Mouse (Mus musculus): Measurements from ENCODE around the gene Pnma5.
"Not testable (repeated sequence)": the region's sequence is repeated elsewhere in the genome, so short reads cannot be mapped to it uniquely, and the experiment has no call there.

Gene Pnma5

GRCm38 (mm10) chrX:73037003-73037402 is at the start of gene Pnma5:
TSS of gene Pnma5 (minus strand) at chrX:73037103.
- no peak for DNase-seq

DNA sequence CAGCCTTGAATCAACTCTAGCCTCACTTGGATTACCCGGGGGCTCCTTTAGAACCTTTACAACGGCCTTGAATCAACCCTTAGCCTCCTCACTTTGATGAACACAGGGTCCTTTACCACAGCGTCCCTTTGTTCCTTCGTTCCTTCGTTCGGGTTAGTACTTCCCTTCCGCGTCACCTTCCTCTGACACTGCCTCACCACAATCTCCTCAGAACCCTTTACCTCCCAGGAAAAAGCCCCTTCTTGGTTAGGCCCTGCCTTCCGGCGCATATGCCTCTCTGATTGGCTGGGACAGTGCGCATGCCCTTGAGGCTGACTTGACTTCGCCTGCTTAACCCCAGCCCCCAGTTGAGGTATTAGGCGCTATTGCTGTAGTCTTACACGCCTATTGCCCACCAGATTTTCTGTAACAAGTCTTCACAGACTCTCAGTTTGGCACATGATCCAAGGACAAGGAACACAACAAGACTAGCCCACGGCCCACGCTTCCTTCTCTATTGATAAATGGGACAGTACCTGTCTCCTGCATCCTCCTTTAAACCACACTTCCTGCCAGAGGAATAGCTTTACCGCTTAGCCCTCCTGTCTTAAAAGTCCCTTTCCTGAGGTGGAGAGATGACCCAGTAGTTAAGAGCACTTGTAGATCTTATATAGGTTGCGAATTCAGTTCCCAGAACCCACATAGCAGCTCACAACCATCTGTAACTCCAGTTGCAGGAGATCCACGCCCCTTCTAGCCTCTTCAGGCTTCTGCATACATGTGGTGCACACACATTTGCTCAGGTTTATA is 45.6 kb upstream of the Pnma5 start, which contains the start of gene Xlr4a:
TSS of gene Xlr4a (minus strand) at position 212 of the 789 bp plus-strand sequence.
- DNase-seq, result not testable (repeated sequence)

DNA sequence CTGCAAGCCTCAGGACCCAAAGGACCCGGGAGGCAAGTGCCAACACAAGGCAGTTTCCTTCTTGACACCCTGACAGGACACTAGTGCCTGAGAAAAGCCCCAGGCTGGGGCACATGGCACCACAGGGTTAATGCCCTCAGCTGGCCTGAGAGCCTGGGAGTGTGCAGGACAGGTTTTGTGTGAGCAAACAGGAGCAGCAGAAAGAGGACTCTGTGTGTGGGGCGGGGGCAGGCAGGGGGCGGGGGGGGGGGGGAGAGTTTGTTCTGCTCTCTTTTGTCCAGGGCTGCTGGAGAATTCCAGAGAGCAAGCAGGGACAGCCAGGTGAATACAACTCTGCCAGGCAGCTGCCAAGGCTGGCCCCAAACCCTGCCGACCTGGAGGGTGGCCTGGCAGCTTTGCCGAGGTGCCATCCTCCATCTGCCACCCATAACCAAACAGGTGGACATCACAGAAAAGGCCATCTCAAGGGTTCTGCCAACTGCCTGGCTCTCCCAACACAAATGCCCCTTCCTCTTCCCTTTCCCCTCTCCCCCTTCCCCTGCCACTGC is 29.9 kb upstream of the Pnma5 start:
- DNase-seq, result not testable (repeated sequence)

GRCm38 (mm10) chrX:73064415-73064793 is 27.5 kb upstream of the Pnma5 start, which contains the start of gene Pnma3:
TSS of gene Pnma3 (plus strand) at chrX:73064787.
- DNase-seq, result no peak

- DNase-seq, result peak; percentile 17 to 43
Measured at GRCm38 (mm10) chrX:73063512-73064414, 26.9 kb upstream of the Pnma5 start.

GRCm38 (mm10) chrX:73062323-73062722 is 25.4 kb upstream of the Pnma5 start:
- DNase-seq, result no peak

DNA sequence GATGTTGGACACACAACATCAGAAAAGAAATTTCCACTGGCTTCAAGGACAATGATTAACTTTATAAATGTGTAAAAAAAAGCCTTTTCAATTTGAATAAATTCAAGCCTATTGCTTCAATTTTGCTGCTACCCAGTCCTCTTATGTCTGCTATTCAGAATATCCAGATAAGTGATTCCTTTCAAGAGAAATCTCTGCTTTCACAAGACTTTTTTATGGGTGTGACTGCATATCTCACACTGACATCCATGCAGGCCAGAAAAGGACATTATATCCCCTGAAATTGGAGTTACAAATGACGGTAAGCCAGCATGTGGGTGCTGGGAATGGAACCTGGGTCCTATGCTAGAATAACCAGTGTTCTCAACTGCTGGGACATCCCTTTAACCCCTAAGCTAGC is 24.6 kb upstream of the Pnma5 start:
- DNase-seq, result no peak

DNA sequence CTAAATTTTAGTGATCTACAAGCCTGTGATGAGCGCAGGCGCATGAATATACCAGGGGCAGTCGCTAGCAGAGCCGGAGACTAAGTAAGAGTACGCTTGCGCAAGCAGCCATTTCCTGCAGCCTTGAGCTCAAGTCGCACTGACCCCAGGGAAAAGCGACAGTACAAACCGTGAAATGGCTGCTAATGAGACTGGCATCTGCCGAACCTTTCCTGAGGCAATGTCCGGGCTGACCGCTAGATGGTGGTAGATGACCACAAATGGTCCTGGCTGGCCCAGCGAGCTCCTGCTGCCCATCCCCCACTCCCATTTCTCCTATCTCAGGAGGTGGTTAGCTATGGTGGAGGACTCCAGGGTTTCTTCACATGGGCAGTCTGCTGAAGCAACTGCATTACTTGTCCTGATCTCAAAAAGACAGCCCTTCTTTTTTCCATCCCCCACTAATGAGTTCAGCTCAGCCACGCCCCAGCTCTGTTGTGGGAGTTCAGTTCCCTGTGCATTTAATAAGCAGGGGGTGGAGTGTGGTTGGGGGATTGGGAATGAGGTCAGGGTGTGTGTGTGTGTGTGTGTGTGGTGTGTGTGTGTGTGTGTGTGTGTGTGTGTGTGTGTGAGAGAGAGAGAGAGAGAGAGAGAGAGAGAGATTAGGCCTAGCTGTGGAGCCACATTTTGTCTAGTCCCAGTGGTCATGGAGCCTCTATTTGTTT is 17.1 kb upstream of the Pnma5 start:
- peak; percentile 94 to 96 for DNase-seq

GRCm38 (mm10) chrX:73039666-73040065 is 2.8 kb upstream of the Pnma5 start:
- DNase-seq, result no peak

GRCm38 (mm10) chrX:73038831-73039230 is 1.9 kb upstream of the Pnma5 start:
- no peak for DNase-seq

- DNase-seq, result no peak
Measured at GRCm38 (mm10) chrX:73012846-73013245, 24.1 kb downstream of the Pnma5 start.

- peak; percentile 92 for DNase-seq
Measured at GRCm38 (mm10) chrX:73007597-73008479, 29.1 kb downstream of the Pnma5 start.

GRCm38 (mm10) chrX:73005678-73006077 is 31.2 kb downstream of the Pnma5 start:
- DNase-seq, result no peak

GRCm38 (mm10) chrX:73003110-73003509 is 33.8 kb downstream of the Pnma5 start:
- no peak for DNase-seq

- DNase-seq, result no peak
Measured at GRCm38 (mm10) chrX:72995542-72995941, 41.4 kb downstream of the Pnma5 start.

GRCm38 (mm10) chrX:72992291-72992919 is 44.5 kb downstream of the Pnma5 start:
- no peak for DNase-seq

- DNase-seq, result no peak
Measured at GRCm38 (mm10) chrX:72990581-72990980, 46.3 kb downstream of the Pnma5 start.

DNA sequence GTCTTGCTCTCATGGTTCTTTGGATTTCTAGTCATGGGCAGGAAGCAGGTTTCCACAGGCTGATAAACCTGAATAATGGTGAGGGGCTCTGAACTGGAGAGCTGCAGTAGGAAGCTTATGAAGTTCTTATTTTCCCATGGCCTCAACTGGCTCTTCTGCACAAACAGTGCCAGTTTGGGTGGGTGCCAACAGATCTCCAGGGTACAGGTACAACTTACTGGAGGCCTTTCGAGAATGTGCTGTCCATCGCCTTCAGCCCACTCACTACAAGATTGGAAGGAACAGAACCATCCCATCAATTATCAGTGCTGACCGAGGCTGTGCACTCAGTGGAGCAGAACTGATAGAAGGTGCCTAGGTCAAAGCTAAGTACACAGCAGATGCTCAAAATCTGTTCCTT is 48.5 kb downstream of the Pnma5 start:
- DNase-seq, result peak in 1 of 2 experiments; percentile 14

DNA sequence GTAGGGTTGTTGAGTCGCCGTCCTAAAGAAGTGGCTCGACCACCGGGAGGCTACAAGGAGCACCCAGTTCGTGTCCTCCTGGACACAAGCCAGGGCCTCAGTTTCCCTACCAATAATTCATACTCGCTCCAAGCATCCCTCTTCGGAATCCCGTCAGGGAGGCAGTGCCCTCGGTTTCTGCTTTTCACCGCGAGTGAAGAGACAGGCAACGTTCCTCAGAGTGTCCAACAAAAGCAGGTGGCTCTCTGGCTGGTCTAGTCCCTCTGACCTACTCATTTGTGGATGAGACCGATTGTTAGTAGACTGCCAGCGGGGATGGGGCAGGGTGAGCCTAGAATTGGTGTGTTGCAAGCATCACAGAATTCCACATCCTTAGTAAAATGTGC is 49.4 kb downstream of the Pnma5 start:
- no peak for DNase-seq

DNA sequence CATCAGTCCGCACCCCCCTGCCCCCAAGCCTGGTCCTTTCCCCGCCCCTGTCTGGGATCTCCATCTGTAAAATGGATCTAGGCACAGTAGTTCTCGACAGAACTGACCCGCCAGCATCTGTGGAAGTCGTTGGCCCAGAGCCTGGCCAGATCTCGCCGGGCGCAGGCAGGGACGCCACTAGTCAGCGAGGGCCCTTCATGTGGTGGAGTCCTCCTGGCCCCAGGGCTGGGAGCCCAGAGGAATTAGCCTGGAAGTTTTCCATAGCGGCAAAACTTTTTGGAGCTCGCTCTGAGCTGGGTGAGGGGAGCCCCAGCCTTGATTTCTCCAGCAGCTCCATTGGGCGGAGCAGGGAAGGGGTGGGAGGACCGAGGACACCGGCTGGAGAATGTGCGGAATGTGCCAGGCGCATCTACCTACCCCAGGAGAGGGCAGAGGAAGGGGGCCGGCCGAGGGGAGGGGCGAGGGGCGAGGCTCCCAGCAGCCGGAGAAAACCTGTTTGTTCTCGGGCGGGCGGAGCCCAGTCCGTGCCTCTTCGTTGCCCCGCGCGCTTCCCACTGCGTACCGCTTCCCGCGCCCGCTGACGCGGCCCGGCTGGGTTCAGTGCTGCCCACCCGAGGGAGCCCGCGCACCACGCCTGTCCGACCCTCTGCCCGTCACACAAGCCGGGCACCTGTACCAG is 49.9 kb downstream of the Pnma5 start, which contains the start of gene Zfp185:
TSS of gene Zfp185 (plus strand) at position 499 of the 679 bp plus-strand sequence.
- DNase-seq, result peak; percentile 74 to 82
